Mouse (Mus musculus): ENCODE measurements around the gene RPS10-NUDT3.

DNA sequence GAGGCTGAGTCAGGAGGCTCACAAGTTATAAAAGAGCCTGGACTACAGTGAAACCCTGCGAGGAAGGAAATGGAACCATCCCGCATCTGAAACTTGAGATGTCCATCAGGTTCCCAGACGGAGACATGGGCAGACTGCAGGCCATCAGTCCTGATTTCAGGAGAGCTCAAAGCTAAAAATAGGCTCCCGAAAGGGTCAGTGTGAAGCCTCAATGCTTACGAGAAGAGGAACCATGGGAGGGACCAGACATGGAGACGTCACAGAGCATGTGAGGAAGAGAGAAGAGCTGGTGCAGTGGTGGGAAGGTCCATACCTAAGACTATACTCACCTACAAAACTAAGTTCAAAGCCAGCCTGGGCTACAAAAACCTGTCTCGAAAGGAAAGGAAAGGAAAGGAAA is 19.6 kb downstream of the RPS10-NUDT3 start:
- no peak for TF ChIP-seq CTCF (IDR thresholded peaks at IDR 0.05; ENCODE audit: low read depth)
- no peak for TF ChIP-seq EP300 (optimal IDR thresholded peaks at IDR 0.05)

Measured in stomach, postnatal 0 days (tissue).